Mouse (Mus musculus) adrenal gland, adult 8-10 months (tissue): ENCODE results near the gene Vmn2r84. TPM values are rescaled to one million over a fixed set of nuclear protein-coding genes. Genes with fewer than 3 reads are reported as not detected.

Experiments used
- total RNA-seq, 4 experiments: library from RNA; stranded (reverse); gene quantifications; 2 replicates each; pipeline ENCODE4 v1.2.4; 2022

Gene Vmn2r84
- total RNA-seq, 4 experiments from 2014 or later, result not detected

Other genes with a start within 250 kb of the Vmn2r84 start
- not detected for gene Olfr825, start 227.6 kb downstream of the Vmn2r84 start, total RNA-seq
- gene Olfr826, start 210.1 kb downstream of the Vmn2r84 start, total RNA-seq, result not detected
- gene Olfr827, start 179.9 kb downstream of the Vmn2r84 start, total RNA-seq, result not detected
- gene Neurod4, start 114.1 kb downstream of the Vmn2r84 start, total RNA-seq, result 1 to 10 TPM in 3 of 4 experiments, under 1 TPM in 1; 0.45 to 2.2 (median 1.4) TPM
- gene Tespa1, start 71.5 kb downstream of the Vmn2r84 start, total RNA-seq, result under 1 TPM in 3 of 4 experiments, not detected in 1; 0.46 to 0.91 (median 0.80) TPM
- not detected for gene Vmn2r85, start 35.4 kb upstream of the Vmn2r84 start, total RNA-seq
- gene Vmn2r86, start 61.7 kb upstream of the Vmn2r84 start, total RNA-seq, result under 1 TPM in 1 of 4 experiments, not detected in 3; 0.03 TPM
- not detected for gene Vmn2r87, start 103.1 kb upstream of the Vmn2r84 start, total RNA-seq